Mouse (Mus musculus): ENCODE data around the gene Dyrk1b. TPM values are rescaled to one million over a fixed set of nuclear protein-coding genes. Genes with fewer than 3 reads are reported as not detected.

The Dyrk1b gene
- polyA plus RNA-seq, 1 experiment, result 462 TPM

- Histone ChIP-seq H3K4me3 (ENCODE audit: control insufficient read depth, low read depth, low read length) (no peak overlapping the region), H3K27ac (ENCODE audit: control insufficient read depth, insufficient read depth, low read depth, low read length) (no peak overlapping the region), H3K27me3 (ENCODE audit: control insufficient read depth, insufficient read depth, low read length) (no peaks in the 10 kb centered on the region), H3K4me1 (ENCODE audit: control insufficient read depth, insufficient read depth, low read length) (no peaks in the 10 kb centered on the region), H3K36me3 (ENCODE audit: control insufficient read depth, insufficient read depth, low read length) (no peaks in the 10 kb centered on the region)
- TF ChIP-seq POLR2A (IDR thresholded peaks at IDR 0.05; ENCODE audit: control insufficient read depth, low read depth, low read length) (no peak), CTCF (IDR thresholded peaks at IDR 0.05; ENCODE audit: control insufficient read depth, insufficient read depth, insufficient replicate concordance, low read depth, low read length) (no peak)
These were observed 16.3 kb downstream of the Dyrk1b start for GRCm38 (mm10) chr7:28195414-28196098.

- H3K36me3 ChIP-seq (ENCODE audit: control insufficient read depth, insufficient read depth, low read length), result no peaks in the 10 kb centered on the region
These were observed 17.3 kb downstream of the Dyrk1b start for GRCm38 (mm10) chr7:28196528-28196927.

GRCm38 (mm10) chr7:28199054-28199453, 19.8 kb downstream of the Dyrk1b start:
- Histone ChIP-seq H3K36me3 (ENCODE audit: control insufficient read depth, insufficient read depth, low read length) (no peaks in the 10 kb centered on the region), H3K27ac (ENCODE audit: control insufficient read depth, insufficient read depth, low read depth, low read length) (no peak overlapping the region), H3K4me3 (ENCODE audit: control insufficient read depth, low read depth, low read length) (no peak overlapping the region), H3K27me3 (ENCODE audit: control insufficient read depth, insufficient read depth, low read length) (no peaks in the 10 kb centered on the region), H3K4me1 (ENCODE audit: control insufficient read depth, insufficient read depth, low read length) (peaks cover 10% of the 10 kb centered on the region)
- TF ChIP-seq POLR2A (IDR thresholded peaks at IDR 0.05; ENCODE audit: control insufficient read depth, low read depth, low read length), result no peak

More at GRCm38 (mm10) chr7:28196528-28196927, 17.3 kb downstream of the Dyrk1b start:
- no peak for TF ChIP-seq POLR2A (IDR thresholded peaks at IDR 0.05; ENCODE audit: control insufficient read depth, low read depth, low read length)
- TF ChIP-seq CTCF (IDR thresholded peaks at IDR 0.05; ENCODE audit: control insufficient read depth, insufficient read depth, insufficient replicate concordance, low read depth, low read length), result no peak
- Histone ChIP-seq H3K4me3 (ENCODE audit: control insufficient read depth, low read depth, low read length) (no peak overlapping the region), H3K4me1 (ENCODE audit: control insufficient read depth, insufficient read depth, low read length) (no peaks in the 10 kb centered on the region), H3K27ac (ENCODE audit: control insufficient read depth, insufficient read depth, low read depth, low read length) (no peak overlapping the region), H3K27me3 (ENCODE audit: control insufficient read depth, insufficient read depth, low read length) (no peaks in the 10 kb centered on the region)

GRCm38 (mm10) chr7:28203207-28204108, 24.2 kb downstream of the Dyrk1b start:
- H3K36me3 ChIP-seq (ENCODE audit: control insufficient read depth, insufficient read depth, low read length), result no peaks in the 10 kb centered on the region
- peaks cover 10% of the 10 kb centered on the region for H3K4me1 ChIP-seq (ENCODE audit: control insufficient read depth, insufficient read depth, low read length)
- H3K27ac ChIP-seq (ENCODE audit: control insufficient read depth, insufficient read depth, low read depth, low read length), result no peak overlapping the region
- H3K4me3 ChIP-seq (ENCODE audit: control insufficient read depth, low read depth, low read length), result peak overlapping the region; percentile 25; the same call in 1 of the 2 replicates
- no peaks in the 10 kb centered on the region for H3K27me3 ChIP-seq (ENCODE audit: control insufficient read depth, insufficient read depth, low read length)
- TF ChIP-seq CTCF (IDR thresholded peaks at IDR 0.05; ENCODE audit: control insufficient read depth, insufficient read depth, insufficient replicate concordance, low read depth, low read length) (no peak), POLR2A (IDR thresholded peaks at IDR 0.05; ENCODE audit: control insufficient read depth, low read depth, low read length) (no peak)

GRCm38 (mm10) chr7:28206044-28206600, 26.9 kb downstream of the Dyrk1b start:
- H3K27me3 ChIP-seq (ENCODE audit: control insufficient read depth, insufficient read depth, low read length), result no peaks in the 10 kb centered on the region
- no peaks in the 10 kb centered on the region for H3K36me3 ChIP-seq (ENCODE audit: control insufficient read depth, insufficient read depth, low read length)
- H3K4me1 ChIP-seq (ENCODE audit: control insufficient read depth, insufficient read depth, low read length), result peaks cover 15% of the 10 kb centered on the region
- H3K27ac ChIP-seq (ENCODE audit: control insufficient read depth, insufficient read depth, low read depth, low read length), result no peak overlapping the region
- H3K4me3 ChIP-seq (ENCODE audit: control insufficient read depth, low read depth, low read length), result no peak overlapping the region
- TF ChIP-seq POLR2A (IDR thresholded peaks at IDR 0.05; ENCODE audit: control insufficient read depth, low read depth, low read length), result no peak
- TF ChIP-seq CTCF (IDR thresholded peaks at IDR 0.05; ENCODE audit: control insufficient read depth, insufficient read depth, insufficient replicate concordance, low read depth, low read length), result no peak

GRCm38 (mm10) chr7:28208396-28208987, 29.2 kb downstream of the Dyrk1b start:
- Histone ChIP-seq H3K4me3 (ENCODE audit: control insufficient read depth, low read depth, low read length) (peak overlapping the region; percentile 81), H3K27ac (ENCODE audit: control insufficient read depth, insufficient read depth, low read depth, low read length) (0 out of 2 replicates have a peak overlapping the region, but pooled peaks have one; percentile 69), H3K27me3 (ENCODE audit: control insufficient read depth, insufficient read depth, low read length) (no peaks in the 10 kb centered on the region), H3K4me1 (ENCODE audit: control insufficient read depth, insufficient read depth, low read length) (peaks cover 8% of the 10 kb centered on the region), H3K36me3 (ENCODE audit: control insufficient read depth, insufficient read depth, low read length) (no peaks in the 10 kb centered on the region)
- TF ChIP-seq CTCF (IDR thresholded peaks at IDR 0.05; ENCODE audit: control insufficient read depth, insufficient read depth, insufficient replicate concordance, low read depth, low read length) (no peak), POLR2A (IDR thresholded peaks at IDR 0.05; ENCODE audit: control insufficient read depth, low read depth, low read length) (no peak)

Data from testis, adult 2 months (tissue).